Comparison of ENCODE assay signal across 8 mouse cellular contexts in genomic region chr1:7010184-7010583, GRCm38 (mm10).
A peak's percentile ranks its signal among the peaks of the same experiment; 100 is the strongest.
DNase-seq lines count a peak whose midpoint lies in the region; ATAC-seq and TF ChIP-seq lines count a peak whose summit lies in the region.

No protein-coding gene starts in this region.

- H3K4me2 ChIP-seq in forebrain, embryonic 14.5 days (ENCODE audit: low read length): no peak overlapping the region
- no peak overlapping the region for H3K4me2 ChIP-seq in forebrain, embryonic 11.5 days (ENCODE audit: low read depth, low read length, severe bottlenecking)

- no peaks in the 10 kb centered on the region for H3K9me3 ChIP-seq in forebrain, embryonic 14.5 days (replicated peaks; ENCODE audit: control insufficient read depth, low read length)
- H3K9me3 ChIP-seq in forebrain, embryonic 11.5 days (ENCODE audit: control insufficient read depth, low read length): no peaks in the 10 kb centered on the region

- no peaks in the 10 kb centered on the region for H3K36me3 ChIP-seq in forebrain, embryonic 14.5 days (ENCODE audit: control insufficient read depth, insufficient read depth, low read length)
- no peaks in the 10 kb centered on the region for H3K36me3 ChIP-seq in forebrain, embryonic 11.5 days (ENCODE audit: control insufficient read depth, insufficient read depth, low read length)

- H3K4me3 ChIP-seq in forebrain, embryonic 14.5 days (ENCODE audit: low read depth, low read length): no peak overlapping the region
- no peak overlapping the region for H3K4me3 ChIP-seq in forebrain, embryonic 11.5 days (ENCODE audit: low read depth, low read length)
- H3K4me3 ChIP-seq in layer of hippocampus, adult 2 months: no peak overlapping the region

- ATAC-seq in forebrain, embryonic 14.5 days: no peak
- ATAC-seq in forebrain, embryonic 11.5 days (replicated peaks; ENCODE audit: low FRiP score): no peak
- ATAC-seq in neutrophil, adult 5-6 weeks (ENCODE audit: extremely low read depth, insufficient number of reproducible peaks, low FRiP score, poor library complexity, severe bottlenecking): peak; percentile 44; the same call in 1 of the 2 replicates

- peak; percentile 78 for TF ChIP-seq CTCF in layer of hippocampus, adult 2 months (conservative IDR thresholded peaks at IDR 0.05)

- DNase-seq in forebrain, embryonic 14.5 days (ENCODE audit: low spot score): peak; percentile 31
- DNase-seq in forebrain, embryonic 11.5 days (ENCODE audit: low spot score): no peak
- DNase-seq in urinary bladder, adult 18-20 months (ENCODE audit: low spot score in 2 of 2): peak; percentile 1 to 6
- DNase-seq in urinary bladder, postnatal 10 days (ENCODE audit: low spot score): no peak
- peak; percentile 46 for DNase-seq in fibroblast of lung, adult 2 months (ENCODE audit: low read depth)
- peak; percentile 28 to 46 for DNase-seq in layer of hippocampus, adult 2 months (ENCODE audit: low spot score in 2 of 2)
- no peak for DNase-seq in spleen, adult 12 weeks (ENCODE audit: low spot score)

- WGBS in forebrain, embryonic 14.5 days: 23% methylated on average over 1 of the region's 1 CpGs
- WGBS in forebrain, embryonic 11.5 days: 26% methylated on average over 1 of the region's 1 CpGs

- H3K9ac ChIP-seq in forebrain, embryonic 14.5 days (ENCODE audit: low read length): no peak overlapping the region
- no peak overlapping the region for H3K9ac ChIP-seq in forebrain, embryonic 11.5 days (ENCODE audit: low read length)

- H3K27ac ChIP-seq in forebrain, embryonic 14.5 days (ENCODE audit: low read depth, low read length): no peak overlapping the region
- H3K27ac ChIP-seq in forebrain, embryonic 11.5 days (ENCODE audit: low read depth, low read length): no peak overlapping the region
- H3K27ac ChIP-seq in layer of hippocampus, adult 2 months: no peak overlapping the region

- H3K4me1 ChIP-seq in forebrain, embryonic 14.5 days (ENCODE audit: control insufficient read depth, insufficient read depth, low read length): no peaks in the 10 kb centered on the region
- no peaks in the 10 kb centered on the region for H3K4me1 ChIP-seq in forebrain, embryonic 11.5 days (replicated peaks; ENCODE audit: control insufficient read depth, insufficient read depth, low read length)

- no peaks in the 10 kb centered on the region for H3K27me3 ChIP-seq in forebrain, embryonic 14.5 days (replicated peaks; ENCODE audit: control insufficient read depth, insufficient read depth, low read length)
- no peaks in the 10 kb centered on the region for H3K27me3 ChIP-seq in forebrain, embryonic 11.5 days (ENCODE audit: control insufficient read depth, insufficient read depth, low read length)

Comparison
In these comparisons a context has a peak if more than half of its experiments do, and no peak if none do; other contexts are left out.
1. DNase-seq: peak in forebrain, embryonic 14.5 days (single experiment), urinary bladder, adult 18-20 months (2 of 2), fibroblast of lung, adult 2 months (single experiment) and layer of hippocampus, adult 2 months (2 of 2); none in forebrain, embryonic 11.5 days (single experiment), urinary bladder, postnatal 10 days (single experiment) and spleen, adult 12 weeks (single experiment).